Mouse (Mus musculus): ENCODE measurements around the gene Pkdrej.
A peak's percentile ranks its signal among the peaks of the same experiment; 100 is the strongest.
"Not testable (repeated sequence)": the region's sequence is repeated elsewhere in the genome, so short reads cannot be mapped to it uniquely, and the experiment has no call there.

The Pkdrej gene

DNA sequence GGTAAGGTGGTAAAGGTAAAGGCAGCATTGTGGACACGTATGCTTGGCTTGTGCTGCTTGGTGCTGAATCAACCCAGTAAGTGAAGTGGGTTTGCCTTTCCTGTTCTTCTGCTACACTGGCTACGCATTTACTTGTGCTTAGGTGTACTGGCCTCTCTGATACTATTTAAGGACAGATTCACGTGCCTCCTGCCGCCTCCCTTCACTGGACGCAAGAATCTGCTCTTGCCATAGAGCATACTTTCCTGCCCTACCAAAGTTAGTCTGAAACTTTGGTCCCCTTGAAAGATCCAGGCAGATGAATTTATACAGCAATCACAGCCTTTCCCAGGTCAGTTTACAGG lies 11.1 kb downstream of the Pkdrej start:
- DNase-seq (ENCODE audit: inconsistent ontology term): no peak

DNA sequence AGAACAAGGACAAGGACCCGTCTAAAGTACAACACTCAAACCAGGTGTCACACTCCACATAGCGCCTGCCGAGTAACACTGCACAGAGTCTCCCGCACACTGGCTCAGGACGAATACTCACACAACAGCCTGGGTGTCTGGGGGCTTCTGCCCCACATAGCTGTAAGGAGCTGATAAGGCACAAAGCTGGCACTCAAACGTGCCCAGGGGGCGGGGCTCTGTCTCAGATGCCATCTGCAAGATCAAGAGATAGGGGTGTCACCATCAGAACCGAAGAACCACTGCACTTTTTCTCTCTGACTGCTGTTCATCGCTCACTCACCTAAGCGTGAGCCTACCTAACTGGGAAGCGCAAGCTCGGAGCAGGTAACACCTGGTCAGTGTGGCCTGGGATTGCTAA lies 12.4 kb downstream of the Pkdrej start:
- DNase-seq (ENCODE audit: inconsistent ontology term): no peak

DNA sequence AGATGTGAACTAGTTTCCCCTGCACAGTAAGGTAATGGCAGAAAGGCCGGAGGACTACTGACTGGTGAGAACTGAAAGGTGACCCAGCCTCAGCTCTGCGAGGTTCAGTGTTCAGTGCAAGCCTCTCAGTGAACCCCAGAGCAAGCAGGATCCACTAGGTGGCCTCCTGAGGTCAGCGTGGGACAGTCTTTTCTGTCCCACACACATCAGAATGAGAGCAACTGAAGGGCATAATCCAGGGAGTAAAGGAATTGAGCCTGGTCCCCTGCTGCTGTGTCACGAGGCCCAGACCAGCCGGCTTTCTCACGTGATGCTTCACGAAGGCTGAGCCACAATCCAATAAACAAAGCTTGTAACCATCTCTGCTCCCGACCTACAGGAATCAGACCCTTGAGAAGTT lies 13.1 kb downstream of the Pkdrej start:
- DNase-seq (ENCODE audit: inconsistent ontology term): no peak

GRCm38 (mm10) chr15:85808031-85808430 lies 13.5 kb downstream of the Pkdrej start:
- DNase-seq (ENCODE audit: inconsistent ontology term): no peak

GRCm38 (mm10) chr15:85807404-85807803 lies 14.1 kb downstream of the Pkdrej start:
- no peak for DNase-seq (ENCODE audit: inconsistent ontology term)

- DNase-seq (ENCODE audit: inconsistent ontology term): no peak
Observed at GRCm38 (mm10) chr15:85806886-85807285, 14.6 kb downstream of the Pkdrej start.

- DNase-seq (ENCODE audit: inconsistent ontology term): no peak
Observed at GRCm38 (mm10) chr15:85802931-85803330, 18.6 kb downstream of the Pkdrej start.

DNA sequence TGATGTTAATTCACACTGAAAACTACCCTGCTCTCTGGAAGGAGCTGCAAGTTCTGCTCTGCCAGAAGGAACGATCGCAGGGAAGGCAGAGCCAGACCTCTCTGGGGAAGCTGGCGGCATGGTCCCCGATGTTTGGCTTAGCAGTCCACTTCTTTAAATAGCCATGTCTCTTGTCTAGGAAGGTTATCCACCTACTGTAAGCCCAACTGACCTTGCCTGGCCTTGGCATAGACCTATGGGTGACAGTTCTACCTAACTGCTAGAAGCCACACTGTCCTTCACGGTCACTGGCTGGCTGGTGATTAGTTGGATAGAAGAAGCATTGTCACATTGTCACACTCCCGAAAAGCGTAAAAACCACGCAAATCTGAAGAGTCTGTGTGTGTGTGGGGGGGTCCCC lies 22.9 kb downstream of the Pkdrej start:
- no peak for DNase-seq (ENCODE audit: inconsistent ontology term)

- DNase-seq (ENCODE audit: inconsistent ontology term): no peak
Observed at GRCm38 (mm10) chr15:85795516-85795915, 26.0 kb downstream of the Pkdrej start.

DNA sequence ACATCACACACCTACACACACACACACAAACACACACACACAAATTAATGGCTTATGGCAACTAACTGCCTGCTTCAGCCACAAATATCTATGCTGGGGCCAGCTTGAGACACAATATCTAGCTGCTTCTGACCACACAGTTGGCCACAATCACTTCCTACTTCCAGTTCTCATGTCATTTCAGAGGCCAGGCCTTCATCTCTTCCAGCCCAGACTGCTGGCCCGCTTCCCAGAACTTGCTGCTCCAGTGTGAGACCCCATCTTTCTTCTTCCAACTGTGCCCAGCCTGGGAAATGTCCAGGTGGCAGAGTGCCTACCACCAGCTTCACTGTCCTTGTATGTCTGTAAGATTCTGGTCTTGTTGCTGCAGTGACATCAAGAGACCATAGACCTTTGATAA lies 28.7 kb downstream of the Pkdrej start:
- DNase-seq (ENCODE audit: inconsistent ontology term): peak; percentile 83

DNA sequence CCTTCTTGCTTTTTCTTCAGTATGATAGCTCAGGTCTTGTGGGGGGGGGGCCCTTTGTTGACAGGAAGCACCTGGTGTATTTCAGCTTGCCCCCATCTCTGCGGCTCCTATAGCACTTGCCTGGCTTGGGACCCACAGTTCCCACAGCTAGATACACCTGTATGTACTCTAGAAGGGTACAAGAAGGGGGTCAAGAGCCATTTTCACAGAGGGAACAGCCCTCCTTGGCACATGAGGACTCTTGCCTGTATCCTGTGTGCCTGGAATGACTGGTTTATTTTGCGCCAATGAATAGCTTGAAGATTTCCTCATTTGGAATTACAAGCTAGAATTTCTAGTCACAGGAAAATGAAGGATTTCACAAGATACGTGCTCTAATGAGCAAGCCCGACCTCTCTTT lies 30.1 kb downstream of the Pkdrej start:
- DNase-seq (ENCODE audit: inconsistent ontology term): no peak

DNA sequence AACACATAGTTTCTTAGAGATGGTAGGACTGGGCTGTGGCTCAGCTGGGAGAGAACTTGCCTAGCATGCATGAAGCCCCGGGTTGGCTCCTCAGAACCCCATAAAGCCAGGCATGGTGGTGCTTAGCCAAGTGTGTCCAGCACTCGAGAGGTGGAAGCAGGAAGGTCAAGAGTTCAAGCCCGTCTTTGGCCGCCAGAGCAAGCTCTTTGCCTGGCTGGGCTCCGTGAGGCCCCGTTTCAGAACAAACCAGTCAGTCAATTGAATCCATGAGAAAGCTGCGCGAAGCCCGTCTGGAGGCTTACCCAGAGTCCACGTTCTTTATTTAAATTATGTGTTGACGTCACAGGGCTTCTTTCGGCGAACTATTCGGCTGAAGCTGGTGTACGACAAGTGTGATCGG lies 32.9 kb downstream of the Pkdrej start:
- no peak for DNase-seq (ENCODE audit: inconsistent ontology term)

GRCm38 (mm10) chr15:85788051-85788450 lies 33.5 kb downstream of the Pkdrej start:
- DNase-seq (ENCODE audit: inconsistent ontology term): no peak

DNA sequence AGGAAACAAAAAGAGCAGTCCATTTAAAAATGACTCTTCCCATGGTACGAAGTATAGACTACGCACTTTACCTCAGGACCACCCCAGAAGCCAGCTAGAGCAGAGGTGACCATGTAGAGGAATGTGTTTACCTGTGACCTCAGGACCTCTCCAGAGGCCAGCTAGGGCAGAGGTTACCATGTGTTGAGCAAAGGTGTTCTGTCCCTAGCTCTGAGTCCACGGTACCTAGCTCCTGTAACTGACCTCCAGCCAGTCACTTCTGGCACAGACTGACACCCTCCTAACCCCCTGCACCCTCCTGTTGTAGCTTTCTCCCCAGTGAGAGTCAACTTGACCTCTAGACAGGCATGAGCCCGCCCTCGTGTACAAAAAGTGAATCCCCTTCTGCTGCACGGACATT lies 34.1 kb downstream of the Pkdrej start:
- no peak for DNase-seq (ENCODE audit: inconsistent ontology term)

GRCm38 (mm10) chr15:85786711-85787110 lies 34.8 kb downstream of the Pkdrej start:
- DNase-seq (ENCODE audit: inconsistent ontology term): no peak

DNA sequence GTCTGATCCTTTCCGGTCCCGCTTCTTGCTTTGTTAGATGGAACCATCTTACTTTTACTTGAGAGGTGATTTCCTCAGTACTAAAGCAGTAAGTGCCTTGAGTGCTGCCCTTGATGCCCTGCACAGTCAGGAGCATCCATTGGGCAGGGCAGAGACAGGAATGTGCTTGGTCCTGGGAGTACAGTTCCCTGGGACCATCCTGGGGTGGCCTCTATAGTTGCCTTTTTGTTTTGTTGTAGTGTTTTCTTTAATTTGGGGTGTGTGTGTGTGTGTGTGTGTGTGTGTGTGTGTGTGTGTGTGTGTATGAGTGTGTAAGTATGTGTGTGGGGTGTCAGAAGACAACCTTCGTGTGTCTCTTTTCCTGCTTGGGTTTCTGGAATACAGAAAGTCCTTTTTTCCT lies 37.2 kb downstream of the Pkdrej start:
- DNase-seq (ENCODE audit: inconsistent ontology term): no peak

DNA sequence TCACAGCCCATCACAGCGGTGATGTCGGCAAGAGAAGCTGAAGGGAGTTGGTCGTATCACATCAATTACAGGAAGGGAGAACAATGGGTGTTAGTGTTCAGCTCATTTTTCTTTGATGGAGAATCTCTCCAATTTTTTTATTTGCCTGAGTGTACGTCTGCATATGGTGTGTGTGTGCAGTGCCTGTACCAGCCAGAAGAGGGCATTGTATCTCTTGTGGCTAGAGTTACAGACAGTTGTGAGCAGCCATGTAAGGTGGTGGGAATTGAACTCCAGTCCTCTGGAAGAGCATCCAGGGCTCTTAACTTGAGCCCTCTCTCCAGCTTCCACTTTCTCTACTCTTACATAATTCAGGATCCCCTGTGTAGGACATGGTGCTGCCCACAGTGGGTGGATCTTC lies 38.4 kb downstream of the Pkdrej start:
- DNase-seq (ENCODE audit: inconsistent ontology term): no peak

- not testable (repeated sequence) for DNase-seq (ENCODE audit: inconsistent ontology term)
Observed at GRCm38 (mm10) chr15:85778891-85779290, 42.6 kb downstream of the Pkdrej start.

- DNase-seq (ENCODE audit: inconsistent ontology term): no peak
Observed at GRCm38 (mm10) chr15:85776771-85777170, 44.8 kb downstream of the Pkdrej start.

GRCm38 (mm10) chr15:85776241-85776640 lies 45.3 kb downstream of the Pkdrej start:
- DNase-seq (ENCODE audit: inconsistent ontology term): no peak

DNA sequence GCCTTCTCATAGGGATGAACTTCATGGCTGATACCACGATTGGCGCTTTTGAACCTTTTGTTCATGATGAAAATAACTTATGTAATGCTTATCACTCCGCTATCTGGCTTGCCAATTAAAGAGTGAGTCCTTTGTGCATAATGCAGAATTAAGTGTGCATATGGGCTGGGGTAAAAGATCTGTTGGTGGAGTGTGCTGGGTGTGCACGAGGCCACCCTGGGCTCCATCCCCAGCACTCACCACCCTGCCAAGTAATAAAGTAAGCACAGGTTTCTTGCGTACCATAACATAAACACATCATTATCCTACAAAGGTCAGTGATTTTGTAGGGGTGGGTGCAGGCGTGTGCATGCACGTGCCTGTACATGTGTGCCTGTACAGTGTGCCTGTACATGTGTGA lies 46.5 kb downstream of the Pkdrej start:
- no peak for DNase-seq (ENCODE audit: inconsistent ontology term)

- no peak for DNase-seq (ENCODE audit: inconsistent ontology term)
Observed at GRCm38 (mm10) chr15:85774419-85774818, 47.1 kb downstream of the Pkdrej start.

DNA sequence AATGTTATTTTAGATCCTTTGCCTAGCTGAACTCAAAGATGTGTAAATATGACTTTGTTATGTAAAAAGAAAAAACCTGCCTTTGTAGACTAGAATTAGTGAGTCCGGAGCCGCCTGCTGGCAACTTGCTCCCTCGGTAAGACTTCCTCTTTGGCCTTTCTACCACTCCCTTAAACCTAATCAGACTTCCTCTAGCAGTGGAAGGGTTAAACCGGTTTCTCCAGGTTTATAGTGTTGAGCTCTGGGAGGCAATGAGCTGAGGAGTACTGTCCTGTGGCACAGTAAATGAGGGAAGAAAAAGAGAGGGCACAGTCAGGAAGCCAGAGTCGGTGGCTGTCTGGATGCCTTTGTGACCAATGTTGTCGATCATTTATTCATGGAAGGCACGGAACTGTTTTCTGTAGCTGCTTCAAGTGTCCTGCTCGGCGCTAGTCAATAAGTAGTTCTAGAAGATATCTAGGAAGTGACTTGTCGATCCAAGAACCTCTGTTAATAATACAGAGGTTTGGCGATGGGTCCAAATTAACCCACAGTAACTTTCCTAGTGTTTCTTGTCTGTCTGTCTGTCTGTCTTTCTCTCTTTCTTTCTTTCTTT lies 49.3 kb downstream of the Pkdrej start:
- no peak for DNase-seq (ENCODE audit: inconsistent ontology term)

DNA sequence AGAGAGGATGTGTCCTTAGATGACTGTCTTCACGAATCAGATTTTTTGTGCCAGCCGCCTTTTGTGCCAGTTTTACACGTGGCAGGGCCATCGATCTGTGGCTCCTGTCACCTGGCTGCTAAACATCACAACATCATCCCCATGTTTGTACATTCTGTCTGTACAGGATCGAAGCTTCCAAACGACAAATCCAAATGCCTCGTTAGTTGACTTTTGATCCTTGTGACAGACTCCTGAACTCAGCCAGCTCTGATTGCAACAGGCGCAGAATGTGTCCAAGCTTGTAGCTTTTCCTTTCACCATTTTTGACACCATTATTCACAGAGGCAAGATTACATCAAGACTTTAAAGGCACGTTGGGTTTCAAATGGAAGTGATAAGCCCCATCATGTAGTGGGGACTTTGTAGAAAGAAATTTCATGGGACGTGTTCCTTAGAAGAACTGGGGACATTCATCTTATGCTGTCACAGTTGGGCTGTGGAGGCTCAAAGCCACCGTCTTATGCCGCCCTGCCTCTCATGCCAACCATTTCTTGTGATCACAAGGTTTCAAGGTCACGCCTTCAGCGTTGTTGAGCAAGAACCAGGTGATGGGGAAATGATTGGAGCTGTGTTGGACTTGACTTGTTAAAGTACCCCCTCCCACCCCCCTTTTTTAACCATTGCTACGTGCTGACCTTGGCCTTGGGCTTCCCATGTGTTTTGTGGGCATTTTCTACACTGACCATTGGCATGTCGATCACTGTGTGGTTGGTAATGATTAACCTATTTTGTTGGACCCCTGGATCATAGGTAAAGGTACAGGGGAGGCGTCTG lies 50.0 kb downstream of the Pkdrej start:
- DNase-seq (ENCODE audit: inconsistent ontology term): no peak

All from Muller cell, postnatal 12 days (primary cell).